Mouse (Mus musculus) liver, postnatal 0 days (tissue): ENCODE data around the gene Arcn1.

Experiments used
- CTCF ChIP-seq: sonication (generic); IDR thresholded peaks from 2 replicates; pipeline ENCODE4 v1.5.1; 2016; ENCODE audit warnings: antibody characterized with exemption, low read depth
- EP300 ChIP-seq: IDR thresholded peaks from 2 replicates; pipeline ENCODE4 v1.6.1; 2016; ENCODE audit warnings: antibody characterized with exemption, low read depth, mild to moderate bottlenecking

DNA sequence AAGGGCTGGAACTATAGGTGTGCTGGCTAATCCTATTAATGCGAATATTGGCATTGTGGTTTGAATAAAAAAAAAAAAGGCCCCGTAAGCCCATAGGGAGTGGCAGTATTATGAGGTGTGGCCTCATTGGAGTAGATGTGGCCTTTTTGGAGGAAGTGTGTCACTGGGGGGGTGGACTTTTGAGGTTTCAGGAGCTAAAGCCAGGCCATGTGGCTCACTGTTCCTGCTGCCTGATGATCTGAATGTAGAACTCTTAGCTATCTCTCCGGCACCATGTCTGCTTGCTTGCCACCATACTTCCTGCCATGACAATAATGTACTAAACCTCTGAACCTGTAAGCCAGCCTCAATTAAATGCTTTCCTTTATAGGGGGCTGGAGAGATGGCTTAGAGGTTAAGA is 20.3 kb downstream of the Arcn1 start:
- TF ChIP-seq CTCF = no peak
- no peak for TF ChIP-seq EP300
